Mouse (Mus musculus): ENCODE data around the gene Homer2.

Gene Homer2

GRCm38 (mm10) chr7:81698357-81698756 is 9.0 kb downstream of the Homer2 start:
- no peak for DNase-seq (ENCODE audit: low spot score in 2 of 2)

- DNase-seq (ENCODE audit: low spot score in 2 of 2) = no peak
These were observed 9.4 kb downstream of the Homer2 start for GRCm38 (mm10) chr7:81697954-81698353.

- no peak for DNase-seq (ENCODE audit: low spot score in 2 of 2)
These were observed 11.4 kb downstream of the Homer2 start for GRCm38 (mm10) chr7:81695763-81696533.

- no peak for DNase-seq (ENCODE audit: low spot score in 2 of 2)
These were observed 16.3 kb downstream of the Homer2 start for GRCm38 (mm10) chr7:81691067-81691466.

GRCm38 (mm10) chr7:81689116-81689681 is 18.1 kb downstream of the Homer2 start:
- DNase-seq (ENCODE audit: low spot score in 2 of 2) = no peak

- DNase-seq (ENCODE audit: low spot score in 2 of 2) = no peak
These were observed 18.9 kb downstream of the Homer2 start for GRCm38 (mm10) chr7:81688378-81688777.

- DNase-seq (ENCODE audit: low spot score in 2 of 2) = no peak
These were observed 19.5 kb downstream of the Homer2 start for GRCm38 (mm10) chr7:81687684-81688316.

GRCm38 (mm10) chr7:81685375-81685774 is 22.0 kb downstream of the Homer2 start:
- DNase-seq (ENCODE audit: low spot score in 2 of 2) = no peak

- DNase-seq (ENCODE audit: low spot score in 2 of 2) = no peak
These were observed 23.4 kb downstream of the Homer2 start for GRCm38 (mm10) chr7:81683779-81684422.

- DNase-seq (ENCODE audit: low spot score in 2 of 2) = no peak
These were observed 25.9 kb downstream of the Homer2 start for GRCm38 (mm10) chr7:81681386-81681785.

- no peak for DNase-seq (ENCODE audit: low spot score in 2 of 2)
These were observed 33.8 kb downstream of the Homer2 start for GRCm38 (mm10) chr7:81673359-81674013.

- DNase-seq (ENCODE audit: low spot score in 2 of 2) = no peak
These were observed 34.5 kb downstream of the Homer2 start for GRCm38 (mm10) chr7:81672735-81673291.

GRCm38 (mm10) chr7:81667156-81667555 is 40.2 kb downstream of the Homer2 start:
- DNase-seq (ENCODE audit: low spot score in 2 of 2) = no peak

GRCm38 (mm10) chr7:81666585-81666984 is 40.7 kb downstream of the Homer2 start:
- no peak for DNase-seq (ENCODE audit: low spot score in 2 of 2)

- DNase-seq (ENCODE audit: low spot score in 2 of 2) = no peak
These were observed 44.3 kb downstream of the Homer2 start for GRCm38 (mm10) chr7:81663057-81663456.

- no peak for DNase-seq (ENCODE audit: low spot score in 2 of 2)
These were observed 49.5 kb downstream of the Homer2 start for GRCm38 (mm10) chr7:81657631-81658347.

GRCm38 (mm10) chr7:81657055-81657454 is 50.3 kb downstream of the Homer2 start:
- no peak for DNase-seq (ENCODE audit: low spot score in 2 of 2)

- no peak for DNase-seq (ENCODE audit: low spot score in 2 of 2)
These were observed 50.7 kb downstream of the Homer2 start for GRCm38 (mm10) chr7:81656635-81657034.

GRCm38 (mm10) chr7:81654946-81655718 is 52.2 kb downstream of the Homer2 start:
- DNase-seq (ENCODE audit: low spot score in 2 of 2) = no peak

GRCm38 (mm10) chr7:81653988-81654387 is 53.3 kb downstream of the Homer2 start:
- no peak for DNase-seq (ENCODE audit: low spot score in 2 of 2)

Data from natural killer cell, adult 2 months (primary cell).